Mouse (Mus musculus): ENCODE results near the gene Cfap221. TPM values are rescaled to one million over a fixed set of nuclear protein-coding genes. Genes with fewer than 3 reads are reported as not detected.

The Cfap221 gene
- total RNA-seq, 2 experiments from 2014 or later = not detected

DNA sequence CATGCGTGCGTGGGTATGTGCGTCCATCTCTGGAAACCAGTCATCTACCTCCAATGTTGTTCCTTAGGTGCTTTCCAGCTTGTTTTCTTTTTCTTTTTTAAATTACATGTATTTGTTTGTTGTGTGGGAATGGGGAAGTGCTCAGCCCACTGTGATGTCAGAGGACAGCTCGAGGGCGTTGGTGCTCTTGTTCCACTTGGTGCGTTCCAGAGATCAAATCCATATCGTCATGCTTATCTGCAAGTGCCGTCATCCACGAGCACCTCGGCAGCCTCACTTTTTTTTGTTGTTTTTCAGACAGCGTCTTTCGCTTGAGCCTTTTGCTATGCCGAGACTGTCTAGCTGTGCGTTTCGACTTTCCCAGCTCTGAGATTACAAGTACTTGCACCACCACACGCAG is 107.7 kb downstream of the Cfap221 start:
- TF ChIP-seq CTCF (IDR thresholded peaks at IDR 0.05) = no peak
- H3K4me3 ChIP-seq = no peak overlapping the region
- intact Hi-C loops (cut with DNase I) = loop anchor here (5.0 kb wide), 1 partner anchor 42 kb away; no protein-coding TSS in a partner anchor
- H3K27ac ChIP-seq = no peak overlapping the region
- DNase-seq = no peak

- no peak for TF ChIP-seq CTCF (IDR thresholded peaks at IDR 0.05)
- no peak for DNase-seq
- Histone ChIP-seq H3K4me3 (peak overlapping the region; percentile 36), H3K27ac (peak overlapping the region; percentile 55)
- intact Hi-C loops (cut with DNase I) = loop anchor here (5.0 kb wide), 1 partner anchor 39 kb away; no protein-coding TSS in a partner anchor
These were observed 110.7 kb downstream of the Cfap221 start for GRCm38 (mm10) chr1:119886320-119886719.

GRCm38 (mm10) chr1:119884272-119884671 is 112.8 kb downstream of the Cfap221 start:
- Histone ChIP-seq H3K27ac (no peak overlapping the region), H3K4me3 (no peak overlapping the region)
- no peak for TF ChIP-seq CTCF (IDR thresholded peaks at IDR 0.05)
- intact Hi-C loops (cut with DNase I) = no loop called here
- no peak for DNase-seq

GRCm38 (mm10) chr1:119878909-119879308 is 118.1 kb downstream of the Cfap221 start:
- intact Hi-C loops (cut with DNase I) = no loop called here
- peak; percentile 39 for DNase-seq
- TF ChIP-seq CTCF (IDR thresholded peaks at IDR 0.05) = no peak

GRCm38 (mm10) chr1:119877469-119877868 is 119.6 kb downstream of the Cfap221 start:
- intact Hi-C loops (cut with DNase I) = no loop called here
- Histone ChIP-seq H3K4me3 (no peak overlapping the region), H3K27ac (no peak overlapping the region)
- DNase-seq = no peak
- no peak for TF ChIP-seq CTCF (IDR thresholded peaks at IDR 0.05)

More at GRCm38 (mm10) chr1:119878909-119879308, 118.1 kb downstream of the Cfap221 start:
- Histone ChIP-seq H3K4me3 (peak overlapping the region; percentile 15; the same call in 1 of the 2 replicates), H3K27ac (peak overlapping the region; percentile 16; the same call in 1 of the 2 replicates)

Other genes with a start within 250 kb of the Cfap221 start
- gene Ptpn4, start 159.6 kb downstream of the Cfap221 start, total RNA-seq (2021) = 10 to 100 TPM; 25.8 to 39.1 TPM
- gene Tmem177, start 84.0 kb downstream of the Cfap221 start, total RNA-seq (2021) = 1 to 10 TPM; 6.1 to 7.8 TPM
- gene Sctr, start 9.7 kb upstream of the Cfap221 start, total RNA-seq (2021) = 1 to 10 TPM; 2.0 to 2.1 TPM
- gene Tmem37, start 76.8 kb upstream of the Cfap221 start, total RNA-seq (2021) = 10 to 100 TPM in 1 of 2 experiments, 1 to 10 TPM in 1; 9.3 to 12.8 TPM
- gene Dbi, start 123.8 kb upstream of the Cfap221 start, total RNA-seq (2021) = 100 to 1,000 TPM; 109 to 173 TPM
- gene 3110009E18Rik, start 124.0 kb upstream of the Cfap221 start, total RNA-seq (2021) = 1 to 10 TPM; 3.3 to 6.6 TPM

Measured in gastrocnemius, adult 2 months (tissue).